ENCODE assay signal across 23 mouse cellular contexts in the genomic region with DNA sequence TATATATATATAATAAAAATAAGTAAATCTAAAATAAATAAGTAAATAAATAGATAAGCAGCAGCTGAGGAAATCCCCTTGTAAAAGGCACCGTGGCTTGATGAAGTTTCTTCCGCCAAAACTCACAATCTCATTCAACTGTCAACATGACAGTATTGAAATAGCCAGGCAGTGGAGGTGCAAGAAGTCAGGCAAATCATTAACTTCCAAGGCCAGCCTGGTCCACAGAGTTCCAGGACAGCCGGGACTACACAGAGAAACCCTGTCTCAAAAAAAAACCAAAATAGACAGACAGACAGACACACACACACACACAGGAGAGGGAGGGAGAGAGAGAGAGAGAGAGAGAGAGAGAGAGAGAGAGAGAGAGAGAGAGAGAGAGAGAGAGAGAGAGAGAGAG. TPM values are rescaled to one million over a fixed set of nuclear protein-coding genes. Genes with fewer than 3 reads are reported as not detected.
A peak's percentile ranks its signal among the peaks of the same experiment; 100 is the strongest.
DNase-seq lines count a peak whose midpoint lies in the region; ATAC-seq and TF ChIP-seq lines count a peak whose summit lies in the region.
"Had no signal": no experiment of that assay in that cellular context is flagged by ENCODE, and none has a peak within 500 bp of the region (broad histone marks: within the 10 kb centered on the region; RNA-seq: fewer than 3 reads in every experiment).

No protein-coding gene starts in this region.

- no peak overlapping the region for H3K4me2 ChIP-seq in liver, embryonic 16.5 days (ENCODE audit: low read depth, low read length)
- H3K4me2 ChIP-seq: embryonic facial prominence, embryonic 12.5 days; heart, embryonic 15.5 days; hindbrain, embryonic 15.5 days; midbrain, embryonic 13.5 days; neural tube, embryonic 15.5 days had no signal

- H3K27me3 ChIP-seq in testis, adult 2 months (ENCODE audit: control insufficient read depth, insufficient read depth, low read length): no peaks in the 10 kb centered on the region
- no peaks in the 10 kb centered on the region for H3K27me3 ChIP-seq in liver, embryonic 16.5 days (ENCODE audit: control insufficient read depth, insufficient read depth, low read depth, low read length)
- H3K27me3 ChIP-seq: embryonic facial prominence, embryonic 12.5 days; heart, embryonic 15.5 days; hindbrain, embryonic 15.5 days; midbrain, embryonic 13.5 days; neural tube, embryonic 15.5 days had no signal

- peak overlapping the region; percentile 13; the same call in 1 of the 2 replicates for H3K27ac ChIP-seq in testis, adult 2 months (ENCODE audit: control insufficient read depth, insufficient read depth, low read depth, low read length)
- H3K27ac ChIP-seq in liver, embryonic 16.5 days (ENCODE audit: low read length): peak overlapping the region; percentile 60
- H3K27ac ChIP-seq: embryonic facial prominence, embryonic 12.5 days; heart, embryonic 15.5 days; hindbrain, embryonic 15.5 days; midbrain, embryonic 13.5 days; neural tube, embryonic 15.5 days had no signal

- no peak overlapping the region for H3K4me3 ChIP-seq in testis, adult 2 months (ENCODE audit: control insufficient read depth, low read depth, low read length)
- H3K4me3 ChIP-seq in liver, embryonic 16.5 days (ENCODE audit: low read depth, low read length): no peak overlapping the region
- H3K4me3 ChIP-seq: embryonic facial prominence, embryonic 12.5 days; erythroblast, embryonic 14.5 days; heart, embryonic 15.5 days; hindbrain, embryonic 15.5 days; midbrain, embryonic 13.5 days; neural tube, embryonic 15.5 days had no signal

- no peak for DNase-seq in testis, postnatal 14 days (ENCODE audit: low spot score)
- DNase-seq in kidney, postnatal 36 days: peak; percentile 63 to 79
- DNase-seq in yolk sac, embryonic 10.5 days (ENCODE audit: low spot score): peak; percentile 76
- no peak for DNase-seq in lung, adult 18-20 months
- no peak for DNase-seq in urinary bladder, postnatal 25 days (ENCODE audit: low spot score)
- no peak for DNase-seq in thymus, postnatal 25 days
- DNase-seq: B cell, adult 2 months; cerebellum, adult 9-11 months; gastrocnemius, postnatal 14 days; heart, adult 18-20 months; heart, postnatal 4 days; spleen, adult 18-20 months; thymus, postnatal 14 days had no signal

- no peak for TF ChIP-seq CTCF in testis, adult 2 months (IDR thresholded peaks at IDR 0.05; ENCODE audit: control insufficient read depth, insufficient read depth, insufficient replicate concordance, low read depth, low read length)

- H3K36me3 ChIP-seq in testis, adult 2 months (ENCODE audit: control insufficient read depth, insufficient read depth, low read length): no peaks in the 10 kb centered on the region
- no peaks in the 10 kb centered on the region; the same call in 1 of the 2 replicates for H3K36me3 ChIP-seq in liver, embryonic 16.5 days (ENCODE audit: control insufficient read depth, insufficient read depth)
- H3K36me3 ChIP-seq: heart, embryonic 15.5 days had no signal

- ATAC-seq in liver, embryonic 16.5 days (ENCODE audit: low read depth): peak; percentile 57
- ATAC-seq: forebrain, embryonic 14.5 days; lung, postnatal 0 days; midbrain, embryonic 13.5 days had no signal

- H3K4me1 ChIP-seq in testis, adult 2 months (ENCODE audit: control insufficient read depth, insufficient read depth, low read length): peaks cover 7% of the 10 kb centered on the region; the same call in 1 of the 2 replicates
- peaks cover 17% of the 10 kb centered on the region for H3K4me1 ChIP-seq in liver, embryonic 16.5 days (ENCODE audit: control insufficient read depth, low read depth, low read length)

- WGBS in liver, embryonic 16.5 days (ENCODE audit: insufficient replicate concordance): 57% methylated on average over 3 of the region's 3 CpGs

- H3K9me3 ChIP-seq in liver, embryonic 16.5 days (replicated peaks; ENCODE audit: control insufficient read depth, low read length): no peaks in the 10 kb centered on the region
- H3K9me3 ChIP-seq: embryonic facial prominence, embryonic 12.5 days; heart, embryonic 15.5 days; hindbrain, embryonic 15.5 days; midbrain, embryonic 13.5 days; neural tube, embryonic 15.5 days had no signal

- H3K9ac ChIP-seq in liver, embryonic 16.5 days (ENCODE audit: low read depth, low read length): no peak overlapping the region
- H3K9ac ChIP-seq: embryonic facial prominence, embryonic 12.5 days; heart, embryonic 15.5 days; hindbrain, embryonic 15.5 days; midbrain, embryonic 13.5 days; neural tube, embryonic 15.5 days had no signal

- no peak for TF ChIP-seq POLR2A in testis, adult 2 months (IDR thresholded peaks at IDR 0.05; ENCODE audit: control insufficient read depth, low read depth, low read length)

RNA-seq across cellular contexts. Expression of a gene that starts 4.5 kb away (rescaled TPM):
- polyA plus RNA-seq in testis, adult 2 months (2012; rRNA removed): 88.6 and 94.9 TPM in 2 replicates
- 796 and 823 TPM in 2 replicates for polyA plus RNA-seq in liver, embryonic 16.5 days (2015; fragmentation: Nextera tagmentation; extraction: Ambion mirVana)

RNA-seq across cellular contexts. Expression of a gene that starts 12.5 kb away (rescaled TPM):
- polyA plus RNA-seq in testis, adult 2 months (2012; rRNA removed): 1.5 TPM in 2 replicates
- 6.1 and 17.4 TPM in 2 replicates for polyA plus RNA-seq in liver, embryonic 16.5 days (2015; fragmentation: Nextera tagmentation; extraction: Ambion mirVana)
- polyA plus RNA-seq: erythroblast, embryonic 14.5 days had no signal

RNA-seq across cellular contexts. Expression of a gene that starts 20.7 kb away (rescaled TPM):
- 145 and 173 TPM in 2 replicates for polyA plus RNA-seq in testis, adult 2 months (2012; rRNA removed)
- polyA plus RNA-seq in liver, embryonic 16.5 days (2015; fragmentation: Nextera tagmentation; extraction: Ambion mirVana): 144 and 145 TPM in 2 replicates

RNA-seq across cellular contexts. Expression of a gene that starts 26.1 kb away (rescaled TPM):
- not detected in 2 replicates for polyA plus RNA-seq in testis, adult 2 months (2012; rRNA removed)
- 95.4 and 105 TPM in 2 replicates for polyA plus RNA-seq in liver, embryonic 16.5 days (2015; fragmentation: Nextera tagmentation; extraction: Ambion mirVana)
- polyA plus RNA-seq: embryonic facial prominence, embryonic 12.5 days; forebrain, embryonic 14.5 days; hindbrain, embryonic 15.5 days; midbrain, embryonic 13.5 days; neural tube, embryonic 15.5 days had no signal

RNA-seq across cellular contexts. Expression of a gene that starts 30.2 kb away (rescaled TPM):
- 1.3 and 2.0 TPM in 2 replicates for polyA plus RNA-seq in testis, adult 2 months (2012; rRNA removed)
- 0.42 and 0.75 TPM in 2 replicates for polyA plus RNA-seq in liver, embryonic 16.5 days (2015; fragmentation: Nextera tagmentation; extraction: Ambion mirVana)

Comparison
In these comparisons a context has a peak if more than half of its experiments do, and no peak if none do; other contexts are left out.
1. DNase-seq: peak in kidney, postnatal 36 days (2 of 2) and yolk sac, embryonic 10.5 days (single experiment); none in testis, postnatal 14 days (single experiment), lung, adult 18-20 months (0 of 2), urinary bladder, postnatal 25 days (single experiment) and thymus, postnatal 25 days (single experiment).